Mouse (Mus musculus) C2C12 (cell line): ENCODE results near the gene Gm17428.

Experiments
- CTCF ChIP-seq: IDR thresholded peaks from one replicate; pipeline ENCODE4 v1.5.1; 2011; ENCODE audit not compliant: control insufficient read depth, insufficient read depth, insufficient read length
- MAX ChIP-seq: IDR thresholded peaks from one replicate; pipeline ENCODE4 v1.6.1; 2011; ENCODE audit warnings: mild to moderate bottlenecking, control low read depth

GRCm38 (mm10) chr14:54992196-54992595 lies 15.5 kb downstream of the Gm17428 start:
- TF ChIP-seq CTCF = no peak
- TF ChIP-seq MAX = no peak
